Mouse (Mus musculus): ENCODE data around the gene Smco2.

GRCm38 (mm10) chr6:146908801-146909200 lies 58.9 kb downstream of the Smco2 start:
- TF ChIP-seq CTCF (IDR thresholded peaks at IDR 0.05; ENCODE audit: control insufficient read depth, insufficient read depth, low read length) = no peak
- no peak for TF ChIP-seq POLR2A (IDR thresholded peaks at IDR 0.05; ENCODE audit: borderline replicate concordance, control insufficient read depth, low read depth, low read length)

All from bone marrow, adult 2 months (tissue).